Mouse (Mus musculus) testis, adult 10 weeks (tissue): ENCODE results near the gene Klhl28. TPM values are rescaled to one million over a fixed set of nuclear protein-coding genes. Genes with fewer than 3 reads are reported as not detected.

Experiments used
- polyA plus RNA-seq: library from polyadenylated mRNA; stranded (reverse); fragments of 350-450 nt; fragmentation: Illumina TruSeq; extraction: RNeasy Lipid Tissue Mini Kit (QIAGEN cat#74804); gene quantifications from one replicate; pipeline ENCODE4 v1.2.3, GENCODE M21; 2014; ENCODE audit warnings: low read depth, low replicate concordance

Klhl28 gene
- polyA plus RNA-seq = 47.1 TPM

DNA sequence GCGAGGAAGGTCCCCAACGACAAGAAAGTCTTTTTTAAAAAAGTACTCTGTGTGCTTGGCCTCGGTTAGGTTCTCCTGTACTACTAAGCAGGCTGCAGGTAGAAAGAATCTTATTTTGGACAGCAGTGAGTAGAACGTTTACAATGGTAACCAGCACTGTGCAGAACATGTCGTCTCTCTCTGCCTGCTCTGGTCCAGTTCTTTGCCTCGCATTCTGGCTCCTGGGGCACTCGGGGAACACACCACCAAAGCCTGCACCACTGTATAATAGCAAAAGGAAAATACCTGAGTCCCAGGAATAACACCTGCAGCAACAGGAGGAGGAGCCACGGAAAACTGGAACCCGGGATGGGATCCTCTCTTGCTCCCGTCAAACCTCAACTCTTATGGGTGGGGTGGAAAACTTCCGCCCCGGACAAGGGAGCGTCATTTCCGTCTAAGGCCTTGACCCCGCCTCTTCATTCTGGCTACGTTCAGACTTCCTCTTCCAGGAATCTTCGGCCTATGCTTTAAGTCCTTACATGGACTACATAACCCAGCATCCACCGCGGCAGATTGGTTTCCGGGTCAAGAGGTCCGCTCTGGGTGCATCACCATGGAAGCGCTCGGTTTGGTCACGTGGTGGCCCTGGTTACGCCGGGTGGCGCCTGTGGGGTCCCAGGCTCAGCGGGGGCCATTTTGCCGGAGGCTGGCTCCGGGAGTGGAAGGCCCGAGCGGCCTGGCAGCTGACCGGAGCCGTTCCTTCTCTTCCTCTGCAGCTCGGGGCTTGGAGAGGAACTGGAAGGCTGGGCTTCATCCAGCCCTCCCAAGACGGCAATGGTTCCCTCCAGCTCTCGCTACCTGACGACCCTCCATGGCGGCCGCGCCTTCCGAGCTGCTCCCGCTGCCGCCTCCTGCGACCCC lies at the start of gene Klhl28, which contains the start of gene Togaram1:
Gene Klhl28, minus strand, starts transcription at position 411 of the 903 bp plus-strand sequence.
Gene Togaram1, plus strand, starts transcription at position 681 of the 903 bp plus-strand sequence.

GRCm38 (mm10) chr12:64917578-64918471 lies 47.5 kb downstream of the Klhl28 start, which contains the start of gene Gm527:
Gene Gm527, plus strand, starts transcription at chr12:64917906.

Other genes with a start within 250 kb of the Klhl28 start
- gene Gm527, start 47.6 kb downstream of the Klhl28 start, polyA plus RNA-seq = 270 TPM
- gene Togaram1, start 270 bp upstream of the Klhl28 start, polyA plus RNA-seq = 230 TPM
- gene Prpf39, start 70.8 kb upstream of the Klhl28 start, polyA plus RNA-seq = 42.5 TPM
- gene Fkbp3, start 108.5 kb upstream of the Klhl28 start, polyA plus RNA-seq = 85.6 TPM
- gene Fancm, start 110.1 kb upstream of the Klhl28 start, polyA plus RNA-seq = 9.3 TPM
- gene Mis18bp1, start 207.1 kb upstream of the Klhl28 start, polyA plus RNA-seq = 39.7 TPM